In genomic region chr8:115871381-115871780, GRCm38 (mm10) we compare ENCODE assay signal across 27 mouse cellular contexts.
A peak's percentile ranks its signal among the peaks of the same experiment; 100 is the strongest.
DNase-seq lines count a peak whose midpoint lies in the region; ATAC-seq and TF ChIP-seq lines count a peak whose summit lies in the region.
"Had no signal": no experiment of that assay in that cellular context is flagged by ENCODE, and none has a peak within 500 bp of the region (broad histone marks: within the 10 kb centered on the region; RNA-seq: fewer than 3 reads in every experiment).

No protein-coding gene starts in this region.

- ATAC-seq in cerebellum, adult (ENCODE audit: insufficient number of reproducible peaks, low FRiP score, low TSS enrichment), result no peak
- ATAC-seq in lung, embryonic 16.5 days (ENCODE audit: low read depth), result 0 out of 2 replicates have a peak, but pooled peaks have one; percentile 27
- ATAC-seq: forebrain, embryonic 14.5 days; intestine, postnatal 0 days; Patski had no signal

- no peaks in the 10 kb centered on the region for H3K27me3 ChIP-seq in kidney, adult 2 months (replicated peaks; ENCODE audit: control insufficient read depth, insufficient read depth, low read length)
- no peaks in the 10 kb centered on the region for H3K27me3 ChIP-seq in lung, embryonic 16.5 days (ENCODE audit: control insufficient read depth, insufficient read depth, low read depth, low read length)
- H3K27me3 ChIP-seq: kidney, embryonic 15.5 days; limb, embryonic 15.5 days; liver, embryonic 13.5 days; Patski had no signal

- H3K4me1 ChIP-seq in kidney, adult 2 months (ENCODE audit: control insufficient read depth, insufficient read depth, low read length), result peaks cover 14% of the 10 kb centered on the region; the same call in 1 of the 2 replicates
- peaks cover 5% of the 10 kb centered on the region for H3K4me1 ChIP-seq in lung, embryonic 16.5 days (replicated peaks; ENCODE audit: control insufficient read depth, insufficient read depth, low read length)
- H3K4me1 ChIP-seq: liver, embryonic 13.5 days had no signal

- no peak overlapping the region for H3K4me3 ChIP-seq in kidney, adult 2 months (ENCODE audit: insufficient read depth, low read depth, low read length)
- H3K4me3 ChIP-seq in lung, embryonic 16.5 days (ENCODE audit: low read length), result no peak overlapping the region
- H3K4me3 ChIP-seq: kidney, embryonic 15.5 days; limb, embryonic 10.5 days; limb, embryonic 15.5 days; liver, embryonic 13.5 days had no signal

- TF ChIP-seq CTCF in kidney, adult 2 months (conservative IDR thresholded peaks at IDR 0.05; ENCODE audit: insufficient read depth, insufficient read length, low read depth, low read length), result no peak

- H3K9me3 ChIP-seq in lung, embryonic 16.5 days (ENCODE audit: control insufficient read depth, low read length), result no peaks in the 10 kb centered on the region
- H3K9me3 ChIP-seq: kidney, embryonic 15.5 days; limb, embryonic 10.5 days; limb, embryonic 15.5 days; liver, embryonic 13.5 days had no signal

- no peak overlapping the region for H3K9ac ChIP-seq in lung, embryonic 16.5 days (ENCODE audit: low read length)
- H3K9ac ChIP-seq: kidney, embryonic 15.5 days; limb, embryonic 15.5 days; liver, embryonic 13.5 days had no signal

- no peak for TF ChIP-seq POLR2A in kidney, adult 2 months (IDR thresholded peaks at IDR 0.05; ENCODE audit: low read depth, low read length)

- no peaks in the 10 kb centered on the region for H3K36me3 ChIP-seq in kidney, adult 2 months (ENCODE audit: control insufficient read depth, insufficient read depth, low read length)
- no peaks in the 10 kb centered on the region for H3K36me3 ChIP-seq in lung, embryonic 16.5 days (ENCODE audit: control insufficient read depth, insufficient read depth, low read length)
- H3K36me3 ChIP-seq: G1E; kidney, embryonic 15.5 days; limb, embryonic 10.5 days; limb, embryonic 15.5 days; liver, embryonic 13.5 days had no signal

- no peak overlapping the region for H3K4me2 ChIP-seq in lung, embryonic 16.5 days (ENCODE audit: low read depth, low read length)
- H3K4me2 ChIP-seq: heart, embryonic 11.5 days; kidney, embryonic 15.5 days; limb, embryonic 15.5 days; liver, embryonic 13.5 days; midbrain, embryonic 11.5 days had no signal

- 62% methylated on average over 5 of the region's 5 CpGs for WGBS in kidney, adult 2 months
- 39% methylated on average over 5 of the region's 5 CpGs for WGBS in lung, embryonic 16.5 days

- peak; percentile 29 to 35 for DNase-seq in cerebellum, postnatal 14 days
- DNase-seq in kidney, adult 2 months, result peak; percentile 29
- DNase-seq in kidney, adult 8-10 months, result no peak
- no peak for DNase-seq in lung, postnatal 25 days (ENCODE audit: low spot score)
- DNase-seq in right cerebral cortex, postnatal 4 days, result peak; percentile 11
- no peak for DNase-seq in right cerebral cortex, postnatal 14 days
- DNase-seq: adrenal gland, postnatal 14 days; cerebellum, adult 18-20 months; gastrocnemius, postnatal 25 days; heart, adult 18-20 months; heart, postnatal 4 days; liver, embryonic 13.5 days; lung, postnatal 14 days; retina, postnatal 1 day; thymus, adult 2 months; thymus, postnatal 36 days had no signal

- no peak overlapping the region for H3K27ac ChIP-seq in kidney, adult 2 months (ENCODE audit: insufficient read depth, low read depth, low read length)
- H3K27ac ChIP-seq in lung, embryonic 16.5 days (ENCODE audit: low read length), result no peak overlapping the region
- H3K27ac ChIP-seq: kidney, embryonic 15.5 days; limb, embryonic 10.5 days; limb, embryonic 15.5 days; liver, embryonic 13.5 days had no signal

Comparison
In these comparisons a context has a peak if more than half of its experiments do, and no peak if none do; other contexts are left out.
1. DNase-seq: peak in cerebellum, postnatal 14 days (2 of 2), kidney, adult 2 months (single experiment) and right cerebral cortex, postnatal 4 days (single experiment); none in kidney, adult 8-10 months (0 of 2), lung, postnatal 25 days (single experiment) and right cerebral cortex, postnatal 14 days (single experiment).